Mouse (Mus musculus) spleen, postnatal 36 days (tissue): ENCODE data around the gene Carhsp1.
A peak's percentile ranks its signal among the peaks of the same experiment; 100 is the strongest.

Experiments used
- DNase-seq, 2 experiments: peaks; one replicate each; pipeline ENCODE4 v3.0.0; 2022; ENCODE audit warnings: low spot score in 2 of 2, mixed read lengths in 1 of 2

Gene Carhsp1

GRCm38 (mm10) chr16:8675559-8675958 is 3.6 kb upstream of the Carhsp1 start:
- DNase-seq, result peak; percentile 34 to 48

DNA sequence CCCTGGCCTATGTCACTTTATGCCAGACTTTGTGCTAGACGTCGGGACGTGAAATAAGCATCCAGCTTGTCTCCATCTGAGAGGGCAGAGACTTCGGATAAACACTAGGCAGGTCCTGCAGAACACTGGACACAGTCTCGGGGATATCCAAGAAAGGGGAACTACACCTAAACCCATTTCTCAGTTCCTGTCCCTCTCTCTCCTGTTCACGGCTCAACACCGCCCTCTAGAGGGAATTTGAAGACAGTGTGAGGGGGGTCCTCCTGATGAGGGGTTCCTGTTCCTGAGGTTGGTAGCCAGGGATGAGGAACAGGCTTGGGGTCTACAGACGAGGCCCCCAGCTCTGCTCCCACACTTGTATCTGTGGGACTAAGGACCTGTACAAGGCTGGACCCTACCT is 2.2 kb upstream of the Carhsp1 start:
- DNase-seq, result peak; percentile 72 to 79

DNA sequence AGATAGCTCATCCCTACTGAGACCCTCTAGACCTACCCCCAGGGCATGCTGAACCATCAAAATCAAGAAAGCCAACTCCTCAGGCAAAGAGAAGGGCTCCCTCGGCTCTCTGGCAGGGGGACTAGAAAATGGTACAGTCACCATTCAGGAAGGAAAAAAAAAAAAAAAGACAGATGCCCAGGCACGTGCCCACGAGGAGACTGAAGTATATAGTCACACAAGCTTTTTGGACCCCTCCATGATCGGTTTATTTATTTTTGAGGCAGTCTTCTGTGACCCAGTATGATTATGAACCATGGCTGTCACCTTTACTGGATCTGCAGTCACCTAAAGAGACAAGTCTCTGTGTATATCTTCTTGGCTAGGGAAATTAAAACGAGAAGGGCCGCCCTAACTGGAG is 1.4 kb upstream of the Carhsp1 start:
- no peak for DNase-seq

- DNase-seq, result no peak
These were observed 856 bp upstream of the Carhsp1 start for GRCm38 (mm10) chr16:8672811-8673210.

DNA sequence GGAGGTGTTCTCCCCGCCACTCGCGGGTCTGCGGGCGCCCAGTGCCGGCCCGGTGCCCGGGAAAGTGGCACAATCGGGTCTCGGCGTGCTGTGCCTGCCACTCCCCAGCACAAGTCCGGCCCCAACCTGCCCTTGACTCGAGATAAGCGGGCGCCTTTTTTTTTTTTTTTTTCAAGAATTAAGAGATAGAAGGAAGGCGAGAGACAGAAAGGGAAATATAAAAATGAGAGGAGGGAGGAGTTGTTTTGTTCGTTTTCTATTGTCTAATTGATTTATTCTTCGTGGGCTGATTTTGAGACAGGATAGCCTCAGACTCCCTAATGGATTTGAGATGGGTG is 364 bp upstream of the Carhsp1 start:
- DNase-seq, result no peak

DNA sequence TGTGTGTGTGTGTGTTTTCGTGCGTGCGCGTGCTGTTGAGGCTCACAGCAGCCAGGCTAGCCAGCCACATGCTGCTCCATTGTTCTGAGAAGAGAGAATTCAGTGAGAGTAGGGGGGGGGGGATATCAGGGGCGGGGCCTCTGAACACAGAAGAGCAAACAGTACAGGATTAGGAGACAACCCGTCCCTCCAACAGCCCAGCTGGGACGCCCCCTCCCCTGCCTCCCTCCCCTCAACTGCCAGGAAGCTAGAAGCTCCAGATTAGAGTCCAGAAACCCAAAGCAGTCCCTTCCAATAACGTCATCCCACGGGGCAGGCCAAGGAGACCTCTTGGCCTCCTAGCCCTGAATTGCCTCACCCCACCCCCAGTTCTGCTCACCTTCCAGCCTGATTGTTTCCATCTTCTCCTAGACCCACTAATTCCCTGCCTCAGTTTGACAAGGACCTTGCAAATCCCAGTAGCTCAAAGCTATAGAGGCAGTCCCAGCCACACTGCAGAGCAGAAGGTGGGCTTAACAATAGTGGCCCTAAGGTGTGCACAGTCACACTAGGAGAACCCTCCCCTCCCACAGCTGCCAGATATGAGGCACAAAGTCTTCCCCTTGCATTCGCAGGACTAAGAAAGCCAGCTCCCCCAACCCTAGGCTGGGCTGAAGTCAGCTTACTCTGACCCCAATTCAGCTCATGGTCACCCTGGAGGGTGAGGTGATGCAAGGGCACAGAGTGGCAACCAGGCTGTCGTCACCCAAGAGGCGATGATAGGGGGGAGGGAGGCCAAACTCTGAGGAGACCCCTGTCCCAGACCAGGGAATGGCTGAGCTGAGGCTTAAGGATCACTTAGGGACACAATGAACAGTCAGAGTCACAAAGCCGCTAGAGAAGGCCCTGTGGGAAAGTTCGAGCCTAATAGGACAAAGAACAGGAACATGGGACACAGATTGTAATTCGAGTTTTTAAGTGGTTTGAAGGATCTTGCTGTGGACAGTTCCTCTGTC is 1.6 kb downstream of the Carhsp1 start:
- DNase-seq, result no peak

DNA sequence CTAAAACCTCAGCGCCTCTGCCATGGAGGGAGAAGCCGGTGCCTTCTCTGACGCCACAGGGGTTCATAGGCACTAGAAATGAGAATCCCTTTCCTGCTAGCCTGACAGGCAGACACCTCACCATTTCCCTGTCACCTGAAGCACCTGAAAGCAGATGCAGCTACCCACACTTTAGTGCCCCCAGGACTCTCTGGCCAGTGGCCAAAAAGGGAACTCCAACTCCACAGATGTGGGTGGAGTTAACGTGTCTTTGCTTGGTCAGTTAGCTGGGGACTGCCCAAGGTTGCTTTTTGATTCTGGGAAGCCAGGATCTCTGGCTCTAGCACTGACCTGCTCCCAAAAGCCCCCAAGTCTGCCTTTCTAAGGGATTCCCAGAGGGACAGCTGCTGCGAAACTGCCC is 2.5 kb downstream of the Carhsp1 start:
- no peak for DNase-seq

- no peak for DNase-seq
These were observed 3.6 kb downstream of the Carhsp1 start for GRCm38 (mm10) chr16:8668386-8668785.

GRCm38 (mm10) chr16:8667814-8668213 is 4.1 kb downstream of the Carhsp1 start:
- no peak for DNase-seq

DNA sequence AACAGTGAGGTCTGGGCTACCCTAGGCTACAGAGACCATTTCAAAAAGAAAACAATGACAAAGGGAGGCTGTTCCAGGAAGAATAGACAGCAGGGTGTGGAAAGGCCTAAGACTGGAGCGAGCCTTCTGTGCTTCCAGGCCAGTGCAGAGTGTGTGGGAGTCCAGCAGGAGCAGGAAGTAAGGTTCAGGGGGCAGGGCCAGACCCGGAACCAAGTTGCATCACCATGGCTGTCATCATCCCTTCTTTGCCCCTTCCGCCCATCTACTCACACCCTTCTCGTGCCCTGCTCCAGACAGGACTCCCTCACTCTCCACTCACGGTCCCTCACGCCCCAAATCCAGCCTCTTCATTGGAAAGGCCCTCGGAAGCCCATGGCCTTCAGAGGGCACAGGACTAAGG is 4.7 kb downstream of the Carhsp1 start:
- no peak for DNase-seq

GRCm38 (mm10) chr16:8666452-8666851 is 5.5 kb downstream of the Carhsp1 start:
- DNase-seq, result peak in 1 of 2 experiments; percentile 15

DNA sequence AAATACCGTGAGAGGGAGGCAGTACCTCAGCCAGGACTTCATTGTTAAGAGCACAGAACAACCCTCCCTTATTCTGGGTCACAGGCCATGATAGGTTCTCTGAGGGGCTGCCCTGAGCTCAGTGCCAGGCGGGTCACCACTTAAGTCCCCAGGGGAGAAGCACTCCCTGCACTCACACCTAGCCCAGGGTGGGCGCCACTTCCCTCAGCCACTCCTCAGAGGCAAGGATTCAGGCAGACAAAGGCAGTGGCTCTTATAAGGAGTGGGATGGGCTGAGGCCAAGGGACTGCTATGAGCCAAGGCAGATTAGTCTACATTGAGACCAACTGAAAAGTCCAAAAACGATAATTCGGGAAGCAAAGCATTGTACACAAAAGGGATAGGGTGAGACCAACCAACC is 6.6 kb downstream of the Carhsp1 start:
- no peak for DNase-seq

- no peak for DNase-seq
These were observed 8.1 kb downstream of the Carhsp1 start for GRCm38 (mm10) chr16:8663606-8664539.

DNA sequence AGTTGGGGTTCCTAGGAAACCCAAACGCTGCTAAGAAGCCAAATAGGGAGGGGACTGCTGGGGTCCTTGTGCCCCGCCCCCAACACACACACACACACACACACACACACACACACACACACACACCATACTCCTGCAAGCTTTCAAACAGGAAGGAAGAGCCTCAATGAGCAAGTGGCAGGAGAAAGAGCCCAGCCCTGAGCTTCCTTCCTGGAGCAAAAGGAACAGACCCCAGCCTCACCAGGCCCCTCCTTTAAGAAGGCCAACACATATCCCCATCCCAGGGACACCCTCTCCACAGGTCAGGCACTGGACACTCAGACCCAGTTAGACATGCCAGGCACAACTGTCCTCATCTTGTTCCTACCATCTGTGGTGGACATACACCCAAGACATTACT is 8.9 kb downstream of the Carhsp1 start:
- no peak for DNase-seq

GRCm38 (mm10) chr16:8658764-8659163 is 13.2 kb downstream of the Carhsp1 start:
- no peak for DNase-seq

DNA sequence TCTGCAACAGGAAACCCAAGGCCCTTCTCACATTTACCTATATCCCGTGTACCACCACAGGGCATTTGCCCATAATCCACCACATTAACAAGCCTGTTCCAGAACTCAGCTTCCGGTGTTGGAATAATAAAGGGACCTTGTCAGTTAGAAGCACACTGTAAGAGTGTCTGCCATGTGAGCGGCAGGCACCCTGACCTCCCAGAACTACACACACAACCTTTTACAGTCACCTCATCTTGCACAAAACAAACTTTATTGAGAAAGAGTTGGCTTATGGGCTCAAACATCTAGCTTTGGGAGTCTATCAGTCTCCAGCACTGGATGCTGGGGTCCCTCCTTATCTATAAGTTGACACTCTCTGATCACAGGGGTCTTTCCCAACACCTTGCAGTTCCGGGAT is 13.6 kb downstream of the Carhsp1 start:
- DNase-seq, result no peak

- no peak for DNase-seq
These were observed 15.7 kb downstream of the Carhsp1 start for GRCm38 (mm10) chr16:8656256-8656655.

DNA sequence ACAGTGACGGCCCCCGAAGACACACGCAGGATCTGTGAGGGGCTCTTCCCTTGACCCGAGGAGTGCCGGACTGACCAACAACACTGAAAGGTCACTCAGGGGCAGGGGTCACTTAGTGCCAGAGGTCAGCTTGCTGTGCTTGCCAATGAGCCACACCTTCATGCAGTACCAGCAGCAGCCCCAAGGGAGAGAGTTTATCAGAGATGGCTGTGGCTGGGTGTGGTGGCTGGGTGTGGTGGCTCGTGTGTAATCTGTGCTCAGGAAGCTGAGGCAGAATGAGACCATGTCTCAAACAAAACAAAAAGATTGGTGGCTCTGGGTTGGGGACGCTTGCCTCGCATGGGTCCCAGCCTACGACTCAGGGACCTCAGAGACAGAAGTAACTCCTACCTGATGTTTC is 16.4 kb downstream of the Carhsp1 start:
- DNase-seq, result no peak

GRCm38 (mm10) chr16:8655108-8655507 is 16.8 kb downstream of the Carhsp1 start:
- no peak for DNase-seq

DNA sequence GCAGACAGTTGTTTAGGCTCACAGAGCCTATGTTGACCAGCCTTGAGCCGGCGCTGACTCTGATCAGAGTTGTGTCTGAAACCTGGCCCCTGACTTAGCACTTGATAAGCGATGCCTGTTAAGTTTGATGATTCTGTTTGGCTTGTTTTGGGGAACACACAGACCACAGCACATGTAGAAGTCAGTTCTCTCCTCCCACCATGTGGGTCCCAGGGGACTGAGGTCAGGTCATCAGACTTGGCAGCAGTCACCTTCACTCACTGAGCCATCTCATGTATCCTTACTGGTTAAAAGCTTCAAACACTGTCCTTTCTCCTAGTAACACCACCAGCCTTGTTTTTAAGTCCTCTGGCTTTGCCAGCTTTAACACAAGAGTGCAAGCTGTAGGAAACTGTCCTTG is 21.9 kb downstream of the Carhsp1 start:
- DNase-seq, result no peak

- no peak for DNase-seq
These were observed 26.4 kb downstream of the Carhsp1 start for GRCm38 (mm10) chr16:8645546-8645945.

DNA sequence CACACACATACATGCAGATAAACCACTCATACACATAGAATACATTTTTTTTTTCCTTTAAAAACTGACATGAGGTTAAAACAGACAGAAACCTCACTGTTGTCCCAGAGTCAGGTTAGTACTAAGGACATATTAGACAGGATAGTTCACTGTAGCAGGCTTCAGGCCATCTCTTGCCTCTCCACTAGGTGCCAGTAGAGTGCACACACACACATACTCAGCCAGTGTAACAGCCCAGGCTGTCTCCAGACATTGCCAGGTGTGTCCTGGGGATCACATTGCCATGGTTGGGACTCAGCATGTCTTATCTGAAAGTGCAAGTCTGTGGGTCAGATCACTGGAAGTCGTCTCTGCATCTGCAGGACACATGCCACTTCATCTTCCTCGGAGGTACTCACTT is 28.1 kb downstream of the Carhsp1 start:
- DNase-seq, result peak; percentile 35 to 52
